Mouse (Mus musculus) cortical plate, adult 2 months (tissue): ENCODE measurements around the gene Edn3. TPM values are rescaled to one million over a fixed set of nuclear protein-coding genes. Genes with fewer than 3 reads are reported as not detected.
A peak's percentile ranks its signal among the peaks of the same experiment; 100 is the strongest.

Source experiments
- H3K27ac ChIP-seq: fragments of 200-500 bp; 2 replicates; pipeline ENCODE4 v1.5.1; 2012; ENCODE audit warnings: low read length, control low read depth, inconsistent platforms; ENCODE audit not compliant: insufficient read depth
- H3K4me1 ChIP-seq: fragments of 200-500 bp; 2 replicates; pipeline ENCODE4 v1.6.1; 2011; ENCODE audit warnings: low read length; ENCODE audit not compliant: control insufficient read depth, insufficient read depth
- H3K4me3 ChIP-seq: fragments of 200-500 bp; 2 replicates; pipeline ENCODE4 v1.5.1; 2011; ENCODE audit warnings: mild to moderate bottlenecking, low read length, control low read depth; ENCODE audit not compliant: insufficient read depth
- CTCF ChIP-seq: fragments of 200-500 bp; IDR thresholded peaks from 2 replicates; pipeline ENCODE4 v1.5.1; 2011; ENCODE audit warnings: mild to moderate bottlenecking, control low read depth, low read length; ENCODE audit not compliant: insufficient read depth; ENCODE audit errors: extremely low read depth
- POLR2A ChIP-seq: fragments of 200-500 bp; IDR thresholded peaks from 2 replicates; pipeline ENCODE4 v1.6.1; 2011; ENCODE audit warnings: mild to moderate bottlenecking, low read length, control low read depth; ENCODE audit not compliant: insufficient read depth; ENCODE audit errors: extremely low read depth
- polyA plus RNA-seq: library from polyadenylated mRNA; depleted of rRNA; stranded (reverse); fragments of >200 nt; gene quantifications from 2 replicates; pipeline ENCODE4 v1.2.3, GENCODE M21; 2012; rRNA removed

The Edn3 gene
- 6.2 and 6.8 TPM in 2 replicates for polyA plus RNA-seq

GRCm38 (mm10) chr2:174760479-174761121 lies at the start of gene Edn3:
Gene Edn3 (plus strand): TSS chr2:174760619.
- Histone ChIP-seq H3K4me1 (no peaks in the 10 kb centered on the region), H3K4me3 (peak within 1 kb of the TSS; percentile 20), H3K27ac (0 out of 2 replicates have a peak within 1 kb of the TSS, but pooled peaks have one; percentile 53)
- TF ChIP-seq POLR2A: no peak
- no peak for TF ChIP-seq CTCF

- H3K4me1 ChIP-seq: no peaks in the 10 kb centered on the region
- TF ChIP-seq CTCF: no peak
- TF ChIP-seq POLR2A: no peak
- H3K4me3 ChIP-seq: no peak overlapping the region
- no peak overlapping the region for H3K27ac ChIP-seq
These were observed 48.4 kb upstream of the Edn3 start for GRCm38 (mm10) chr2:174712043-174712442.

DNA sequence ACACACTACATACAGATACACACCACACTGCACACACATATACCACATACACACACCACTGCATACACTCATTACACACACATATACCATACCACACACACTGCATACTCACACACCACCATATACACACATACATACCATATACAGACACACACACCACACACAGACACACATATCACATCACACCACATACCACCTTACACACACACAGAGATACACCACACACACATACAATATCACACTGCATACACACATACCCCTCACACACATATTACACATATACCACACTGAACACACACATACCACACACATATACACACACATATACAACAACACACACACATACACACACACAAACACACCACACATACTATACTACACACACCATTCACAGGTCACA lies 44.5 kb upstream of the Edn3 start:
- Histone ChIP-seq H3K4me3 (no peak overlapping the region), H3K27ac (no peak overlapping the region), H3K4me1 (no peaks in the 10 kb centered on the region)
- TF ChIP-seq POLR2A (no peak), CTCF (no peak)

GRCm38 (mm10) chr2:174717857-174718256 lies 42.6 kb upstream of the Edn3 start:
- Histone ChIP-seq H3K4me3 (no peak overlapping the region), H3K4me1 (no peaks in the 10 kb centered on the region), H3K27ac (no peak overlapping the region)
- no peak for TF ChIP-seq POLR2A
- no peak for TF ChIP-seq CTCF

GRCm38 (mm10) chr2:174727114-174727823 lies 33.1 kb upstream of the Edn3 start:
- H3K4me3 ChIP-seq: no peak overlapping the region
- H3K27ac ChIP-seq: no peak overlapping the region
- no peaks in the 10 kb centered on the region for H3K4me1 ChIP-seq
- TF ChIP-seq CTCF (no peak), POLR2A (no peak)

GRCm38 (mm10) chr2:174731939-174732338 lies 28.5 kb upstream of the Edn3 start:
- no peak overlapping the region for H3K27ac ChIP-seq
- H3K4me3 ChIP-seq: no peak overlapping the region
- no peaks in the 10 kb centered on the region for H3K4me1 ChIP-seq
- TF ChIP-seq CTCF (no peak), POLR2A (no peak)

DNA sequence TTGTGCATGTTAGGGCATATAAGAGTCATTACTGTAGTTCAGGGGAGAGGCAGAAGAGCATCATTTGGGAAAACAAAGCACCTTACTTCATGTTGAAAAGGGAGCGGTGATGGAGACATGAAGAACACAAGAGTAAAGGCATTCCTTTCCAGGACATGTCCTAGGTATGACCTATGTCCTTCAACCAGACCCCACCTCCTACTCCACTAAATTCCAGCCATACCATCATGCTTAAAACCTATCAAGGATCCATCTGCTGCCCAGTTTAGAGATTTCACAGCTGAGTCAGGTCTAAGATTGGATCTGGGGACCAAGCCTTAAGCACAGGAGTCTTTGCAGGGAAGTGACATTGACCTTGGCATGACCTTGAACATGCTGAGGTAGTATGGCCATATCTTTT lies 25.1 kb upstream of the Edn3 start:
- Histone ChIP-seq H3K4me1 (no peaks in the 10 kb centered on the region), H3K4me3 (no peak overlapping the region), H3K27ac (no peak overlapping the region)
- TF ChIP-seq POLR2A (no peak), CTCF (no peak)

DNA sequence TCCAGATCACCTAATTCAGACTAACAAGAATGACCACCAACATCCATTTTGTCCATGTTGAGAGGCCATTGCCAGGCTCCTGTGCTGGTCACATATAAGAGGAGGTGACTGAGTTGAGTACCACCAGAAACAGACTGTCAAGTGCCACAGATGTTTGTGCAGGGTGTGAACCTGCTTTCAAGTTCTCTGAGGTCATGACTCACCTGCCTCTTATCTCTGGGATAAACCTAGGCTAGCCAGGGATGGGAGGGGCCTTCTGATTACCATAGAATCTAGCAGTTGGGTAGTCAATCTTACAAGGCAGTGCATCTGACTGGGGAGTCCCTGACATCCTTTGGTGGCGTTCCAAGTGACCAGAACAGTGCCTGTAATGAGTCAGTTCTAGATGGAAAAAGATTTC lies 13.2 kb upstream of the Edn3 start:
- no peak overlapping the region for H3K4me3 ChIP-seq
- no peak overlapping the region for H3K27ac ChIP-seq
- no peaks in the 10 kb centered on the region for H3K4me1 ChIP-seq
- TF ChIP-seq CTCF (no peak), POLR2A (no peak)

- TF ChIP-seq POLR2A (no peak), CTCF (no peak)
- no peak overlapping the region for H3K4me3 ChIP-seq
- no peaks in the 10 kb centered on the region for H3K4me1 ChIP-seq
- no peak overlapping the region for H3K27ac ChIP-seq
These were observed 12.0 kb upstream of the Edn3 start for GRCm38 (mm10) chr2:174748381-174748780.

GRCm38 (mm10) chr2:174753197-174753596 lies 7.2 kb upstream of the Edn3 start:
- Histone ChIP-seq H3K27ac (no peak overlapping the region), H3K4me3 (no peak overlapping the region), H3K4me1 (no peaks in the 10 kb centered on the region)
- no peak for TF ChIP-seq CTCF
- no peak for TF ChIP-seq POLR2A
